Mouse (Mus musculus) bone marrow, adult 2 months (tissue): ENCODE results near the gene Lrp1.

Source experiments
- CTCF ChIP-seq: fragments of 200-500 bp; IDR thresholded peaks from 2 replicates; pipeline ENCODE4 v1.5.1; 2011; ENCODE audit warnings: low read length, control low read depth; ENCODE audit not compliant: control insufficient read depth, insufficient read depth
- POLR2A ChIP-seq: fragments of 200-500 bp; IDR thresholded peaks from 2 replicates; pipeline ENCODE4 v1.6.1; 2011; ENCODE audit warnings: low read depth, mild to moderate bottlenecking, control low read depth, low read length, borderline replicate concordance; ENCODE audit not compliant: control insufficient read depth

DNA sequence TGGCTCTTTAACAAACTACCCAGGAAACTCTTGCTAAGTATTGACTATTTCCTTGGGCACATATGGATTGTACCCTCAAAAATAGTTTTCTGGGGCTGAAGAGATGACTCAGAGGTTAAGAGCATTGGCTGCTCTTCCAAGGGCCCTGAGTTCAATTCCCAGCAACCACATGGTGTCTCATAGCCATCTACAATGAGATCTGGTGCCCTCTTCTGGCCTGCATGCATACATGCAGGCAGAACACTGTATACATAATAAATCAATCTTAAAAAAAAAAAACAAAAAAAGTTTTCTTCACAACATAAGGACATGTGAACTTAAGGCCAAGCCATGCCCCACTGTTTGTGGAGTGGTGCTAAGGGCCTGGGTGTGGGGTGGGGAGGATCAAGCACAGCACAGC is 59.8 kb downstream of the Lrp1 start:
- TF ChIP-seq CTCF, result no peak
- TF ChIP-seq POLR2A, result no peak
